Mouse (Mus musculus) midbrain, embryonic 16.5 days (tissue): ENCODE results near the gene Fancc. TPM values are rescaled to one million over a fixed set of nuclear protein-coding genes. Genes with fewer than 3 reads are reported as not detected.
A peak's percentile ranks its signal among the peaks of the same experiment; 100 is the strongest.
"Not testable (repeated sequence)": the region's sequence is repeated elsewhere in the genome, so short reads cannot be mapped to it uniquely, and the experiment has no call there.

Experiments
- ATAC-seq: fragments of 200-750 bp; cut with Nextera tagmentation; 2 replicates; pipeline ENCODE4 v1.8.0; 2017; ENCODE audit warnings: moderate TSS enrichment
- H3K27ac ChIP-seq: fragments of 300-500 bp; sonication (generic); 2 replicates; pipeline ENCODE4 v1.5.1; 2014; ENCODE audit warnings: mild to moderate bottlenecking, low read length, mixed read lengths
- H3K27me3 ChIP-seq: fragments of 300-500 bp; sonication (generic); 2 replicates; pipeline ENCODE4 v1.6.1; 2014; ENCODE audit warnings: low read depth, low read length, mixed read lengths; ENCODE audit not compliant: control insufficient read depth, insufficient read depth
- H3K36me3 ChIP-seq: fragments of 300-500 bp; sonication (generic); 2 replicates; pipeline ENCODE4 v1.6.1; 2014; ENCODE audit warnings: mild to moderate bottlenecking, low read length, moderate library complexity, mixed read lengths; ENCODE audit not compliant: control insufficient read depth, insufficient read depth
- H3K4me1 ChIP-seq: fragments of 300-500 bp; sonication (generic); 2 replicates; pipeline ENCODE4 v1.6.1; 2014; ENCODE audit warnings: mild to moderate bottlenecking, low read length, mixed read lengths; ENCODE audit not compliant: control insufficient read depth, insufficient read depth
- H3K4me2 ChIP-seq: fragments of 300-500 bp; sonication (generic); 2 replicates; pipeline ENCODE4 v1.6.1; 2014; ENCODE audit warnings: mild to moderate bottlenecking, low read length, mixed read lengths
- H3K4me3 ChIP-seq: fragments of 300-500 bp; sonication (generic); 2 replicates; pipeline ENCODE4 v1.5.1; 2014; ENCODE audit warnings: low read depth, mild to moderate bottlenecking, low read length, moderate library complexity, mixed read lengths
- H3K9ac ChIP-seq: fragments of 300-500 bp; sonication (generic); 2 replicates; pipeline ENCODE4 v1.6.1; 2014; ENCODE audit warnings: low read depth, low read length, mixed read lengths
- H3K9me3 ChIP-seq: fragments of 300-500 bp; sonication (generic); replicated peaks from 2 replicates; pipeline ENCODE4 v1.6.1; 2014; ENCODE audit warnings: mild to moderate bottlenecking, low read length, mixed read lengths; ENCODE audit not compliant: control insufficient read depth, poor library complexity, severe bottlenecking
- WGBS: fragments of 180-500 bp; shearing (Covaris S2); extraction: QIAGEN DNeasy Blood & Tissue Kit; methylation state at CpG from one replicate; pipeline ENCODE4 v1.1.7; 2014; 5-methylcytosine and 5-hydroxymethylcytosine counted together
- polyA plus RNA-seq: library from polyadenylated mRNA; unstranded; fragments of >200 nt; fragmentation: Nextera tagmentation; extraction: Ambion mirVana; gene quantifications from 2 replicates; pipeline ENCODE4 v1.2.1, GENCODE M21; 2015

Gene Fancc
- polyA plus RNA-seq, 1 experiment from 2014 or later, result 14.2 TPM

DNA sequence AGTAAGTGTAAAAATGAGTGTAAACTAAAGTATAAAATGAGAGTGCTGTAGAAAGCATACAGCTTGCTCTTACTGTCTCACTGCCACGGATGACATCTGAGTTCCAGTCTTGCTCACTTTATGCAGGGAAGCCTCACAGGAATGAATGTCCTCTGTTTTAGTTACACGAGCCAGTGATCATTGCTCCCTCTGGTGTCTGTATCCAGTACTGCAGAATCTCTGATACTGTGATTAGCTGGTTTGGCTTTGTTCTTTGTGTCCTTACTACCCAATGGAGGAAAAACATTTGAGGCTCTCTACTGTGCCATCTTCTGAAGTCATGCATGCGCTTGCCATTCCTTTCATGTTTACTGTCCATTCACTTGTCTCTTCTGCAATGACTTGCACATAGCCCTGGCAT is 140.5 kb downstream of the Fancc start:
- H3K27ac ChIP-seq, result no peak overlapping the region
- no peaks in the 10 kb centered on the region for H3K4me1 ChIP-seq
- H3K9me3 ChIP-seq, result no peaks in the 10 kb centered on the region
- no peaks in the 10 kb centered on the region for H3K27me3 ChIP-seq
- ATAC-seq, result 0 out of 2 replicates have a peak, but pooled peaks have one; percentile 36
- no peak overlapping the region for H3K4me3 ChIP-seq
- H3K36me3 ChIP-seq, result no peaks in the 10 kb centered on the region
- no peak overlapping the region for H3K9ac ChIP-seq
- no peak overlapping the region for H3K4me2 ChIP-seq
- WGBS, result 40% methylated on average over 3 of the region's 3 CpGs

- no peak overlapping the region for H3K4me2 ChIP-seq
- no peaks in the 10 kb centered on the region for H3K9me3 ChIP-seq
- no peak overlapping the region for H3K9ac ChIP-seq
- no peaks in the 10 kb centered on the region for H3K4me1 ChIP-seq
- H3K27me3 ChIP-seq, result no peaks in the 10 kb centered on the region
- no peak overlapping the region for H3K4me3 ChIP-seq
- no peak for ATAC-seq
- H3K27ac ChIP-seq, result no peak overlapping the region
- no peaks in the 10 kb centered on the region for H3K36me3 ChIP-seq
- 92% methylated on average over 4 of the region's 4 CpGs for WGBS
Observed at GRCm38 (mm10) chr13:63356101-63356500, 141.0 kb downstream of the Fancc start.

GRCm38 (mm10) chr13:63353312-63353711 is 143.8 kb downstream of the Fancc start:
- not testable (repeated sequence) for H3K36me3 ChIP-seq, H3K9me3 ChIP-seq, ATAC-seq, H3K27ac ChIP-seq, H3K9ac ChIP-seq, H3K4me3 ChIP-seq, H3K27me3 ChIP-seq, H3K4me2 ChIP-seq, H3K4me1 ChIP-seq
- WGBS, result 73% methylated on average over 4 of the region's 4 CpGs

DNA sequence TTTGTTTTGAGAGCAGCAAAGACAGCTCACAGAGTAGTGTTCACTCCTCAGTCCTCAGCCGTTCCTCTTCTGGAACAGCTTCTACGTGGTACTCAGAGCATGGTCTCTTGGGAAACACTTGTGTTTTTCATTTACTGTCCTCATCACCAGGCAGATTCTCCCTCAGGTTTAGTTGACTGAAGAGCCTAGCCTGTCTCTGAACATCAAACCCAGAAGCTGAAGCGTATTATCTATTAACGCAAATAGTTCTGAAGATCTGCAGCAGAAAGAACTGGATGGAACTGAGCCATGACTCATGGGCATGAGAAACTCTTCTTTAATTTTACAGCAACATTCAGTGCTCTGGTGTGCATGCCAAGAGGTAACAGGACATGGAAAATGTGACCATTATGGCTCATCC is 147.0 kb downstream of the Fancc start:
- no peaks in the 10 kb centered on the region for H3K36me3 ChIP-seq
- WGBS, result 91% methylated on average over 4 of the region's 4 CpGs
- no peak overlapping the region for H3K4me2 ChIP-seq
- no peak overlapping the region for H3K27ac ChIP-seq
- no peaks in the 10 kb centered on the region for H3K4me1 ChIP-seq
- no peaks in the 10 kb centered on the region for H3K27me3 ChIP-seq
- H3K9me3 ChIP-seq, result no peaks in the 10 kb centered on the region
- no peak overlapping the region for H3K9ac ChIP-seq
- H3K4me3 ChIP-seq, result no peak overlapping the region
- no peak for ATAC-seq

GRCm38 (mm10) chr13:63347639-63348038 is 149.4 kb downstream of the Fancc start:
- Histone ChIP-seq H3K4me3 (no peak overlapping the region), H3K27ac (no peak overlapping the region), H3K9ac (no peak overlapping the region), H3K36me3 (no peaks in the 10 kb centered on the region), H3K4me1 (no peaks in the 10 kb centered on the region), H3K9me3 (no peaks in the 10 kb centered on the region), H3K27me3 (no peaks in the 10 kb centered on the region), H3K4me2 (no peak overlapping the region)
- no peak for ATAC-seq
- WGBS, result 94% methylated on average over 2 of the region's 2 CpGs

GRCm38 (mm10) chr13:63345476-63346225 is 151.4 kb downstream of the Fancc start:
- Histone ChIP-seq H3K36me3 (no peaks in the 10 kb centered on the region), H3K9me3 (no peaks in the 10 kb centered on the region), H3K27me3 (no peaks in the 10 kb centered on the region), H3K4me2 (no peak overlapping the region), H3K27ac (no peak overlapping the region), H3K4me1 (no peaks in the 10 kb centered on the region), H3K9ac (no peak overlapping the region), H3K4me3 (no peak overlapping the region)
- WGBS, result 76% methylated on average over 5 of the region's 5 CpGs
- no peak for ATAC-seq

DNA sequence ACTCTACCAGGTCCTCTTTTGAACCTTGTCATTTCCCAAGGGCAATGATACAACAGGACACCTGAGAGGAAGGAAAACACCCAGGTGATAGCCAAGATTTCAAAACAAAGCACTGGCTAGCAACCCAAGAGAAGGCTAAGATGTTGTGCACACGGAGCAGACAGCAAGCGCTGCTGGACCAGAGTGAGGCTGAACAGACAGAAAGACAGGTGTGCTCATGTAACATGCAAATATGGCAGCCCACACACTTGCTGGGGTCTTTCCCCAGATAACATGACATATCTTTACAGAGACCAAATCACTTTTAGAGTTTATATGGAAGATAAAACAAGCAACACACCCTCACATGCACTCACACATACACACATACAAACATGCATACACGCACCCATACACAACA is 152.6 kb downstream of the Fancc start:
- H3K4me2 ChIP-seq, result no peak overlapping the region
- no peak overlapping the region for H3K4me3 ChIP-seq
- ATAC-seq, result no peak
- WGBS, result 93% methylated on average over 3 of the region's 3 CpGs
- no peak overlapping the region for H3K27ac ChIP-seq
- H3K4me1 ChIP-seq, result no peaks in the 10 kb centered on the region
- no peaks in the 10 kb centered on the region for H3K36me3 ChIP-seq
- no peaks in the 10 kb centered on the region for H3K9me3 ChIP-seq
- H3K9ac ChIP-seq, result no peak overlapping the region
- H3K27me3 ChIP-seq, result no peaks in the 10 kb centered on the region

GRCm38 (mm10) chr13:63342781-63343180 is 154.3 kb downstream of the Fancc start:
- no peak overlapping the region for H3K27ac ChIP-seq
- no peaks in the 10 kb centered on the region for H3K4me1 ChIP-seq
- no peak for ATAC-seq

GRCm38 (mm10) chr13:63339946-63340345 is 157.1 kb downstream of the Fancc start:
- WGBS, result 93% methylated on average over 4 of the region's 4 CpGs

More at GRCm38 (mm10) chr13:63342781-63343180, 154.3 kb downstream of the Fancc start:
- Histone ChIP-seq H3K9me3 (no peaks in the 10 kb centered on the region), H3K36me3 (no peaks in the 10 kb centered on the region), H3K4me2 (no peak overlapping the region), H3K9ac (no peak overlapping the region), H3K4me3 (no peak overlapping the region), H3K27me3 (no peaks in the 10 kb centered on the region)
- 74% methylated on average over 2 of the region's 2 CpGs for WGBS

More at GRCm38 (mm10) chr13:63339946-63340345, 157.1 kb downstream of the Fancc start:
- Histone ChIP-seq H3K36me3 (no peaks in the 10 kb centered on the region), H3K9me3 (no peaks in the 10 kb centered on the region), H3K4me1 (peaks cover 6% of the 10 kb centered on the region), H3K27ac (no peak overlapping the region), H3K9ac (no peak overlapping the region), H3K4me3 (no peak overlapping the region), H3K27me3 (no peaks in the 10 kb centered on the region), H3K4me2 (no peak overlapping the region)
- ATAC-seq, result no peak
